Mouse (Mus musculus) heart, embryonic 14.5 days (tissue): ENCODE measurements around the gene Sult1b1. TPM values are rescaled to one million over a fixed set of nuclear protein-coding genes. Genes with fewer than 3 reads are reported as not detected.
"Not testable (repeated sequence)": the region's sequence is repeated elsewhere in the genome, so short reads cannot be mapped to it uniquely, and the experiment has no call there.

Experiments used
- ATAC-seq: fragments of 200-750 bp; cut with Nextera tagmentation; 2 replicates; pipeline ENCODE4 v1.8.0; 2017; ENCODE audit warnings: low read depth, moderate TSS enrichment; ENCODE audit not compliant: insufficient number of reproducible peaks, insufficient read depth, low FRiP score
- H3K27ac ChIP-seq, 2 experiments: fragments of 200-500 bp in 1 of 2; fragments of 300-500 bp in 1 of 2; sonication (generic) in 1 of 2; replicated peaks in 1 of 2; 2 replicates each; pipeline ENCODE4 v1.5.1; 2012 to 2014; ENCODE audit warnings: low read depth in 2 of 2, low read length in 2 of 2, control low read depth in 1 of 2, mild to moderate bottlenecking in 1 of 2, mixed read lengths in 1 of 2; ENCODE audit not compliant: control insufficient read depth in 1 of 2, insufficient read depth in 1 of 2
- H3K27me3 ChIP-seq: fragments of 300-500 bp; sonication (generic); 2 replicates; pipeline ENCODE4 v1.6.1; 2014; ENCODE audit warnings: mild to moderate bottlenecking, low read length, control low read depth; ENCODE audit not compliant: control insufficient read depth, insufficient read depth
- H3K36me3 ChIP-seq: fragments of 300-500 bp; sonication (generic); 2 replicates; pipeline ENCODE4 v1.6.1; 2014; ENCODE audit warnings: mild to moderate bottlenecking, control low read depth, low read length, mixed read lengths; ENCODE audit not compliant: control insufficient read depth, insufficient read depth
- H3K4me1 ChIP-seq, 2 experiments: fragments of 200-500 bp in 1 of 2; fragments of 300-500 bp in 1 of 2; sonication (generic) in 1 of 2; 2 replicates each; pipeline ENCODE4 v1.6.1; 2012 to 2014; ENCODE audit warnings: low read length in 2 of 2, control low read depth in 1 of 2, mixed read lengths in 1 of 2; ENCODE audit not compliant: control insufficient read depth in 2 of 2, insufficient read depth in 2 of 2
- H3K4me2 ChIP-seq: fragments of 300-500 bp; sonication (generic); 2 replicates; pipeline ENCODE4 v1.6.1; 2014; ENCODE audit warnings: mild to moderate bottlenecking, low read length
- H3K4me3 ChIP-seq, 2 experiments: fragments of 200-500 bp in 1 of 2; fragments of 300-500 bp in 1 of 2; sonication (generic) in 1 of 2; 2 replicates each; pipeline ENCODE4 v1.5.1; 2012 to 2014; ENCODE audit warnings: low read length in 2 of 2, mild to moderate bottlenecking in 2 of 2, control low read depth in 1 of 2, low read depth in 1 of 2, moderate library complexity in 1 of 2; ENCODE audit not compliant: control insufficient read depth in 1 of 2, insufficient read depth in 1 of 2
- H3K9ac ChIP-seq: fragments of 300-500 bp; sonication (generic); 2 replicates; pipeline ENCODE4 v1.6.1; 2014; ENCODE audit warnings: mild to moderate bottlenecking, low read length
- H3K9me3 ChIP-seq: fragments of 300-500 bp; sonication (generic); 2 replicates; pipeline ENCODE4 v1.6.1; 2016; ENCODE audit warnings: low read length, control low read depth; ENCODE audit not compliant: control insufficient read depth
- WGBS: fragments of 180-500 bp; shearing (Covaris S2); extraction: QIAGEN DNeasy Blood & Tissue Kit; methylation state at CpG from one replicate; pipeline ENCODE4 v1.1.7; 2014; 5-methylcytosine and 5-hydroxymethylcytosine counted together
- polyA plus RNA-seq: library from polyadenylated mRNA; unstranded; fragments of >200 nt; fragmentation: Nextera tagmentation; extraction: Ambion mirVana; gene quantifications from 2 replicates; pipeline ENCODE4 v1.2.1, GENCODE M21; 2014

Gene Sult1b1
- polyA plus RNA-seq, 1 experiment from 2014 or later = not detected

- WGBS = 56% methylated on average over 4 of the region's 4 CpGs
- Histone ChIP-seq H3K27ac (no peak overlapping the region), H3K4me1 (no peaks in the 10 kb centered on the region), H3K9ac (no peak overlapping the region), H3K4me2 (no peak overlapping the region), H3K9me3 (no peaks in the 10 kb centered on the region), H3K36me3 (no peaks in the 10 kb centered on the region), H3K27me3 (no peaks in the 10 kb centered on the region), H3K4me3 (no peak overlapping the region)
- no peak for ATAC-seq
Measured at GRCm38 (mm10) chr5:87562526-87562925, 24.5 kb upstream of the Sult1b1 start.

GRCm38 (mm10) chr5:87560145-87560544, 22.1 kb upstream of the Sult1b1 start:
- 60% methylated on average over 5 of the region's 5 CpGs for WGBS

GRCm38 (mm10) chr5:87550935-87551334, 12.9 kb upstream of the Sult1b1 start:
- H3K27ac ChIP-seq = no peak overlapping the region
- H3K4me2 ChIP-seq = no peak overlapping the region
- no peak overlapping the region for H3K4me3 ChIP-seq
- no peak overlapping the region for H3K9ac ChIP-seq
- 33% methylated on average over 1 of the region's 1 CpGs for WGBS
- H3K9me3 ChIP-seq = no peaks in the 10 kb centered on the region
- no peaks in the 10 kb centered on the region for H3K27me3 ChIP-seq
- H3K36me3 ChIP-seq = no peaks in the 10 kb centered on the region
- H3K4me1 ChIP-seq = no peaks in the 10 kb centered on the region
- ATAC-seq = no peak

More at GRCm38 (mm10) chr5:87560145-87560544, 22.1 kb upstream of the Sult1b1 start:
- ATAC-seq = no peak
- Histone ChIP-seq H3K4me3 (no peak overlapping the region), H3K27me3 (no peaks in the 10 kb centered on the region), H3K4me1 (no peaks in the 10 kb centered on the region), H3K27ac (no peak overlapping the region), H3K36me3 (no peaks in the 10 kb centered on the region), H3K9me3 (no peaks in the 10 kb centered on the region), H3K9ac (no peak overlapping the region), H3K4me2 (no peak overlapping the region)

GRCm38 (mm10) chr5:87535994-87536644, 1.9 kb downstream of the Sult1b1 start:
- Histone ChIP-seq H3K36me3 (no peaks in the 10 kb centered on the region), H3K4me2 (no peak overlapping the region), H3K4me1 (no peaks in the 10 kb centered on the region), H3K9ac (no peak overlapping the region), H3K27me3 (no peaks in the 10 kb centered on the region), H3K9me3 (no peaks in the 10 kb centered on the region), H3K4me3 (no peak overlapping the region), H3K27ac (no peak overlapping the region)
- ATAC-seq = no peak
- WGBS = 77% methylated on average over 4 of the region's 4 CpGs

GRCm38 (mm10) chr5:87532288-87532687, 5.7 kb downstream of the Sult1b1 start:
- Histone ChIP-seq H3K4me1 (no peaks in the 10 kb centered on the region), H3K9ac (no peak overlapping the region), H3K4me3 (no peak overlapping the region), H3K27ac (no peak overlapping the region), H3K27me3 (no peaks in the 10 kb centered on the region), H3K36me3 (no peaks in the 10 kb centered on the region), H3K4me2 (no peak overlapping the region), H3K9me3 (no peaks in the 10 kb centered on the region)
- ATAC-seq = no peak
- WGBS = 56% methylated on average over 2 of the region's 2 CpGs

GRCm38 (mm10) chr5:87523561-87523960, 14.4 kb downstream of the Sult1b1 start:
- 81% methylated on average over 2 of the region's 2 CpGs for WGBS
- not testable (repeated sequence) for ATAC-seq, H3K27ac ChIP-seq, H3K9me3 ChIP-seq, H3K4me1 ChIP-seq, H3K4me3 ChIP-seq, H3K9ac ChIP-seq, H3K36me3 ChIP-seq, H3K4me2 ChIP-seq, H3K27me3 ChIP-seq

GRCm38 (mm10) chr5:87505776-87506458, 32.1 kb downstream of the Sult1b1 start:
- WGBS = 55% methylated on average over 4 of the region's 4 CpGs
- no peak overlapping the region for H3K4me3 ChIP-seq
- H3K9ac ChIP-seq = no peak overlapping the region
- H3K36me3 ChIP-seq = no peaks in the 10 kb centered on the region
- no peak overlapping the region for H3K4me2 ChIP-seq
- H3K4me1 ChIP-seq = no peaks in the 10 kb centered on the region
- no peaks in the 10 kb centered on the region for H3K27me3 ChIP-seq
- H3K9me3 ChIP-seq = no peaks in the 10 kb centered on the region
- ATAC-seq = no peak
- H3K27ac ChIP-seq = no peak overlapping the region
